Comparison of ENCODE assay signal across 8 mouse cellular contexts in the genomic region with DNA sequence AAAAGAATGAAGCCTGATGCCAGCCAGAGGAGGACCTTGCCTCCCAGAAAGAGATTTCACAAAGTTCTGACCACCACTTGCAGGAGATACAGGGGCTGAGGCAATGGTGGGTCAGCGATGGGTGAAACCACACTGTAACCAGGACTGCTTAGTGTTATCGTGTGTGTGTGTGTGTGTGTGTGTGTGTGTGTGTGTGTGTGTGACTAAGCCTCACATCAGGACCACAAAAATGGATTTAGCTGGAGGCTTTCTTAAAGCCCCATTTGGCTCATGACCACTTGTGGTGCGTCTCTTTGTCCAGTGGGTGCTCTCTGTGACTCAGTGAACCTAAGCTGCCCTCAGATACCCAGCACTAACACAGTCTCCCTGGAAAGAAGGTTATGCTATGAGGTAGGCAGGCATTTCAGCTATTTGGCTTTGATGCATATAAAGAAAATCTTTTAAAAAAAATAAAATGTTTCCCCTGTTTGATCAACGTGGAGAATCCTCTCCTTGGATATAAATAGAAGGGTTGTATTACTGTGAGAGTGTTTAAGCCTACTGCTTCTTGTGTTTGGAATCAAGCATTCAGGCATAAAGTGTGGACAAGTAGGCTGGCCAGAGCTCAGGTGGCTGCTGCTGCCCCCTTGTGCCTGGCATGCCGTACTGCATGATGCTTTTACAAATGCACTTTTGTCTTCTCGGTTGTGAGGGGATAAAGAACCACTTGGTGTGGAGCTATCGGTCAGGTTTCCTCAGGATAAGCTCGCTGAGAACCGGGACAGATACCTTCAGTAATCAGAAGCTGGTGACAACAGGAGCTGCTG.
DNase-seq lines count a peak whose midpoint lies in the region; ATAC-seq and TF ChIP-seq lines count a peak whose summit lies in the region.

No protein-coding gene starts in this region.

- H3K27ac ChIP-seq in intestine, postnatal 0 days (ENCODE audit: low read depth, low read length) = no peak overlapping the region
- H3K27ac ChIP-seq in limb, embryonic 10.5 days = no peak overlapping the region
- H3K27ac ChIP-seq in midbrain, embryonic 16.5 days (ENCODE audit: low read length) = no peak overlapping the region

- no peaks in the 10 kb centered on the region for H3K36me3 ChIP-seq in intestine, postnatal 0 days (ENCODE audit: control insufficient read depth, insufficient read depth)
- peaks cover 3% of the 10 kb centered on the region; the same call in 1 of the 2 replicates for H3K36me3 ChIP-seq in limb, embryonic 10.5 days
- no peaks in the 10 kb centered on the region for H3K36me3 ChIP-seq in midbrain, embryonic 16.5 days (ENCODE audit: control insufficient read depth, insufficient read depth, low read length)

- H3K9ac ChIP-seq in intestine, postnatal 0 days (ENCODE audit: low read depth, low read length) = no peak overlapping the region
- no peak overlapping the region for H3K9ac ChIP-seq in midbrain, embryonic 16.5 days (ENCODE audit: low read depth, low read length)

- 0 out of 2 replicates have a peak, but pooled peaks have one; percentile 36 for ATAC-seq in intestine, postnatal 0 days
- ATAC-seq in midbrain, embryonic 16.5 days = peak; percentile 80

- no peak overlapping the region for H3K4me3 ChIP-seq in intestine, postnatal 0 days (ENCODE audit: low read depth, low read length)
- H3K4me3 ChIP-seq in limb, embryonic 10.5 days = no peak overlapping the region
- H3K4me3 ChIP-seq in midbrain, embryonic 16.5 days (ENCODE audit: low read depth, low read length) = no peak overlapping the region

- DNase-seq in 416B (ENCODE audit: low read depth) (peak; percentile 58), R1 (ENCODE audit: low read depth, low spot score) (peak; percentile 45)
- DNase-seq in cerebellum, postnatal 14 days = peak; percentile 81 to 84
- peak; percentile 53 to 65 for DNase-seq in frontal cortex, postnatal 25 days (ENCODE audit: low spot score in 2 of 2)
- DNase-seq in limb, embryonic 10.5 days (ENCODE audit: low spot score) = peak; percentile 68
- DNase-seq in spleen, postnatal 4 days (ENCODE audit: low spot score in 2 of 2) = peak; percentile 40 to 74

- no peaks in the 10 kb centered on the region for H3K9me3 ChIP-seq in intestine, postnatal 0 days (ENCODE audit: control insufficient read depth)
- no peaks in the 10 kb centered on the region for H3K9me3 ChIP-seq in limb, embryonic 10.5 days (replicated peaks)
- H3K9me3 ChIP-seq in midbrain, embryonic 16.5 days (replicated peaks; ENCODE audit: control insufficient read depth, low read length, poor library complexity, severe bottlenecking) = no peaks in the 10 kb centered on the region

- WGBS in intestine, postnatal 0 days = 32% methylated on average over 9 of the region's 9 CpGs
- WGBS in limb, embryonic 10.5 days = 46% methylated on average over 9 of the region's 9 CpGs
- WGBS in midbrain, embryonic 16.5 days = 30% methylated on average over 9 of the region's 9 CpGs

- peak; percentile 96 for TF ChIP-seq CTCF in intestine, postnatal 0 days (IDR thresholded peaks at IDR 0.05; ENCODE audit: low read depth)

- H3K27me3 ChIP-seq in intestine, postnatal 0 days (replicated peaks; ENCODE audit: control insufficient read depth, insufficient read depth, low read length) = no peaks in the 10 kb centered on the region
- no peaks in the 10 kb centered on the region for H3K27me3 ChIP-seq in limb, embryonic 10.5 days (ENCODE audit: low read depth, poor library complexity, severe bottlenecking)
- no peaks in the 10 kb centered on the region for H3K27me3 ChIP-seq in midbrain, embryonic 16.5 days (ENCODE audit: control insufficient read depth, insufficient read depth, low read depth, low read length)

- no peaks in the 10 kb centered on the region for H3K4me1 ChIP-seq in intestine, postnatal 0 days (replicated peaks; ENCODE audit: control insufficient read depth, insufficient read depth, low read length)
- H3K4me1 ChIP-seq in limb, embryonic 10.5 days = peaks cover 4% of the 10 kb centered on the region; the same call in 1 of the 2 replicates
- H3K4me1 ChIP-seq in midbrain, embryonic 16.5 days (ENCODE audit: control insufficient read depth, insufficient read depth, low read length) = no peaks in the 10 kb centered on the region

- H3K4me2 ChIP-seq in intestine, postnatal 0 days (replicated peaks; ENCODE audit: low read depth) = no peak overlapping the region
- H3K4me2 ChIP-seq in midbrain, embryonic 16.5 days (ENCODE audit: low read length) = no peak overlapping the region
